Mouse (Mus musculus) hindbrain, postnatal 0 days (tissue): ENCODE results near the gene Tmem25. TPM values are rescaled to one million over a fixed set of nuclear protein-coding genes. Genes with fewer than 3 reads are reported as not detected.

Experiments
- ATAC-seq: fragments of 200-750 bp; cut with Nextera tagmentation; 2 replicates; pipeline ENCODE4 v1.8.0; 2017; ENCODE audit warnings: mild to moderate bottlenecking, moderate TSS enrichment, moderate library complexity
- DNase-seq: peaks from one replicate; pipeline ENCODE4 v3.0.0-alpha.2; 2015; ENCODE audit warnings: low spot score
- H3K27ac ChIP-seq: fragments of 300-500 bp; sonication (generic); 2 replicates; pipeline ENCODE4 v1.5.1; 2014; ENCODE audit warnings: mild to moderate bottlenecking
- H3K27me3 ChIP-seq: fragments of 300-500 bp; sonication (generic); 2 replicates; pipeline ENCODE4 v1.6.1; 2014; ENCODE audit warnings: low read length, mixed read lengths; ENCODE audit not compliant: insufficient read depth
- H3K36me3 ChIP-seq: fragments of 300-500 bp; sonication (generic); 2 replicates; pipeline ENCODE4 v1.6.1; 2014; ENCODE audit warnings: low read length, mixed read lengths; ENCODE audit not compliant: insufficient read depth
- H3K4me1 ChIP-seq: fragments of 300-500 bp; sonication (generic); 2 replicates; pipeline ENCODE4 v1.6.1; 2014; ENCODE audit warnings: antibody characterized with exemption, low read length, mixed read lengths; ENCODE audit not compliant: insufficient read depth
- H3K4me2 ChIP-seq: fragments of 300-500 bp; sonication (generic); 2 replicates; pipeline ENCODE4 v1.6.1; 2014; ENCODE audit warnings: low read depth, mild to moderate bottlenecking, low read length, moderate library complexity, mixed read lengths
- H3K4me3 ChIP-seq: fragments of 300-500 bp; sonication (generic); 2 replicates; pipeline ENCODE4 v1.5.1; 2014; ENCODE audit warnings: low read length
- H3K9ac ChIP-seq: fragments of 300-500 bp; sonication (generic); replicated peaks from 2 replicates; pipeline ENCODE4 v1.6.1; 2014; ENCODE audit warnings: mild to moderate bottlenecking, low read length, moderate library complexity, mixed read lengths
- H3K9me3 ChIP-seq: fragments of 300-500 bp; sonication (generic); 2 replicates; pipeline ENCODE4 v1.6.1; 2016; ENCODE audit warnings: low read length, mixed read lengths
- CTCF ChIP-seq: IDR thresholded peaks from 2 replicates; pipeline ENCODE4 v1.5.1; 2016; ENCODE audit warnings: antibody characterized with exemption, control low read depth, low read depth
- WGBS: fragments of 180-500 bp; shearing (Covaris S2); extraction: QIAGEN DNeasy Blood & Tissue Kit; methylation state at CpG from one replicate; pipeline ENCODE4 v1.1.7; 2014; 5-methylcytosine and 5-hydroxymethylcytosine counted together
- polyA plus RNA-seq: library from polyadenylated mRNA; unstranded; fragments of >200 nt; fragmentation: Nextera tagmentation; extraction: Ambion mirVana; gene quantifications from 2 replicates; pipeline ENCODE4 v1.2.1, GENCODE M21; 2015
- total RNA-seq: library from RNA; depleted of rRNA; stranded (reverse); fragments of >200 nt; gene quantifications from 2 replicates; pipeline ENCODE4 v1.2.3, GENCODE M21; 2014; rRNA removed

Gene Tmem25
- total RNA-seq (26.3 and 41.3 TPM in 2 replicates), polyA plus RNA-seq (28.9 and 31.9 TPM in 2 replicates)

- H3K27ac ChIP-seq, result peak within 1 kb of the TSS; percentile 79
- peak within 1 kb of the TSS; percentile 93 for H3K4me2 ChIP-seq
- no peaks in the 10 kb centered on the region for H3K27me3 ChIP-seq
- H3K9me3 ChIP-seq, result no peaks in the 10 kb centered on the region
- WGBS, result under 1% methylated on average over 71 of the region's 75 CpGs
- DNase-seq (peak; percentile 91), ATAC-seq (peak; percentile 95)
- H3K9ac ChIP-seq, result peak within 1 kb of the TSS; percentile 77
- H3K36me3 ChIP-seq, result no peaks in the 10 kb centered on the region
- TF ChIP-seq CTCF, result no peak
- H3K4me1 ChIP-seq, result 0 out of 2 replicates have a peak, but pooled peaks cover 6% of the 10 kb centered on the region
- peak within 1 kb of the TSS; percentile 59 for H3K4me3 ChIP-seq
Measured at GRCm38 (mm10) chr9:44799102-44799957, at the start of gene Tmem25. Gene Tmem25 (minus strand): TSS chr9:44799307.

GRCm38 (mm10) chr9:44847446-44847845 is 48.3 kb upstream of the Tmem25 start:
- no peak overlapping the region for H3K4me2 ChIP-seq
- no peak overlapping the region for H3K4me3 ChIP-seq
- no peaks in the 10 kb centered on the region for H3K9me3 ChIP-seq
- H3K36me3 ChIP-seq, result peaks cover 67% of the 10 kb centered on the region
- no peaks in the 10 kb centered on the region for H3K4me1 ChIP-seq
- TF ChIP-seq CTCF, result no peak
- ATAC-seq, result no peak
- no peak for DNase-seq
- 70% methylated on average over 6 of the region's 6 CpGs for WGBS
- H3K9ac ChIP-seq, result no peak overlapping the region
- no peaks in the 10 kb centered on the region for H3K27me3 ChIP-seq
- no peak overlapping the region for H3K27ac ChIP-seq

GRCm38 (mm10) chr9:44841241-44841640 is 42.1 kb upstream of the Tmem25 start:
- no peaks in the 10 kb centered on the region for H3K27me3 ChIP-seq
- peak; percentile 67 for TF ChIP-seq CTCF
- ATAC-seq, result no peak
- H3K4me2 ChIP-seq, result no peak overlapping the region
- peak; percentile 35 for DNase-seq
- H3K9me3 ChIP-seq, result no peaks in the 10 kb centered on the region
- no peak overlapping the region for H3K4me3 ChIP-seq
- no peaks in the 10 kb centered on the region for H3K4me1 ChIP-seq
- H3K36me3 ChIP-seq, result peaks cover 67% of the 10 kb centered on the region
- WGBS, result 89% methylated on average over 10 of the region's 10 CpGs
- no peak overlapping the region for H3K27ac ChIP-seq
- no peak overlapping the region for H3K9ac ChIP-seq

GRCm38 (mm10) chr9:44836439-44836838 is 37.3 kb upstream of the Tmem25 start:
- no peak overlapping the region for H3K27ac ChIP-seq
- no peak overlapping the region for H3K4me2 ChIP-seq
- DNase-seq (peak; percentile 85), ATAC-seq (0 out of 2 replicates have a peak, but pooled peaks have one; percentile 35)
- H3K27me3 ChIP-seq, result no peaks in the 10 kb centered on the region
- H3K9ac ChIP-seq, result no peak overlapping the region
- peaks cover 69% of the 10 kb centered on the region for H3K36me3 ChIP-seq
- H3K4me1 ChIP-seq, result no peaks in the 10 kb centered on the region
- no peaks in the 10 kb centered on the region for H3K9me3 ChIP-seq
- peak; percentile 84 for TF ChIP-seq CTCF
- no peak overlapping the region for H3K4me3 ChIP-seq
- 38% methylated on average over 7 of the region's 7 CpGs for whole genome bisulfite sequencing

- no peak for ATAC-seq
- no peak overlapping the region for H3K4me2 ChIP-seq
- WGBS, result 67% methylated on average over 4 of the region's 4 CpGs
- no peaks in the 10 kb centered on the region for H3K9me3 ChIP-seq
- DNase-seq, result no peak
- H3K27me3 ChIP-seq, result no peaks in the 10 kb centered on the region
- no peaks in the 10 kb centered on the region for H3K4me1 ChIP-seq
- no peak overlapping the region for H3K27ac ChIP-seq
- H3K4me3 ChIP-seq, result no peak overlapping the region
- peaks cover 80% of the 10 kb centered on the region for H3K36me3 ChIP-seq
- no peak for TF ChIP-seq CTCF
- H3K9ac ChIP-seq, result no peak overlapping the region
Measured at GRCm38 (mm10) chr9:44832356-44832755, 33.2 kb upstream of the Tmem25 start.

- H3K36me3 ChIP-seq, result peaks cover 86% of the 10 kb centered on the region
- no peaks in the 10 kb centered on the region for H3K9me3 ChIP-seq
- 76% methylated on average over 2 of the region's 2 CpGs for WGBS
- ATAC-seq (no peak), DNase-seq (no peak)
- no peak overlapping the region for H3K9ac ChIP-seq
- no peaks in the 10 kb centered on the region for H3K27me3 ChIP-seq
- H3K4me1 ChIP-seq, result no peaks in the 10 kb centered on the region
- no peak overlapping the region for H3K4me3 ChIP-seq
- no peak overlapping the region for H3K27ac ChIP-seq
- TF ChIP-seq CTCF, result no peak
- H3K4me2 ChIP-seq, result no peak overlapping the region
Measured at GRCm38 (mm10) chr9:44830506-44830905, 31.4 kb upstream of the Tmem25 start.

GRCm38 (mm10) chr9:44828944-44829343 is 29.8 kb upstream of the Tmem25 start:
- Histone ChIP-seq H3K36me3 (peaks cover 87% of the 10 kb centered on the region), H3K9me3 (no peaks in the 10 kb centered on the region), H3K4me1 (no peaks in the 10 kb centered on the region), H3K4me3 (no peak overlapping the region), H3K27ac (no peak overlapping the region), H3K4me2 (no peak overlapping the region), H3K9ac (no peak overlapping the region), H3K27me3 (no peaks in the 10 kb centered on the region)
- DNase-seq (no peak), ATAC-seq (no peak)
- TF ChIP-seq CTCF, result no peak
- WGBS, result 95% methylated on average over 11 of the region's 11 CpGs
